Mouse (Mus musculus): ENCODE data around the gene Spta1.

Spta1 gene

DNA sequence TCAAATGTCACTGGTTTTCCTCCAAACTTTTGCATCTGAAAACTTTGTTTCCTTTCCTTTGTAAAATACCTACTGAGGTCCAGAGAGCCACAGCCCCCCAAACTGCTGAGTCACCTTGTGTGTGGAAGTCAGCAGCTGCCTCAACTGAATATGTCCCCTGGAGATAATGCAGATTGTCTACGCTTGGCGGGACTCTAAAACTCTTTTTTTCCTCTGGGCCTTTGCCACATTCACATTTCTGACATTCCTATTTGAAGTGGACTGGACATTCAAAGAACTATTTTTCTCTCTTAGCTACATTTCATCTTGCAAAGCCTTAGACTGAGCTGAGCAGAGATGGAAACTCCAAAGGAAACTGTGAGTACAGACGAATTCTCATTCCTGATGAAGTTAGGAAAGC is at the start of gene Spta1:
TSS of gene Spta1 (plus strand) at position 172 of the 400 bp plus-strand sequence.
- DNase-seq: no peak

DNA sequence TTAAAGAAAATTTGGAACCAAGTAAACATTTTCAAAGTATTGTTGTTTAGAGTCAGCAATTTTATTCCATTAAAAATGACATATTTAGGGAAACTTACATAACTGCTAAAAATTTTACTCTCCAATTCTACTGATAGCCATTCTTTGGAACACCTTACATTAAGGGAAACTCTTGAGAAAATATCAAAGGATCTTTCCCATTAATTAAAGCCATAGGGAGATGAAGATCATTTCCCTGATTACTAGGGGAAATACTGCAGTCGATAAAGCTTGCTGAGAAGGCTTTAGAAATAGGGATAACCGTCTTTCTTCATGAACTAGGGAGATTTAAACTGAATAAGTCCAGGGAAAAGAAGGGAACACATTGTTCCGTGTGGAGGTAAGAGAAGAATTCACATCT is 41.4 kb upstream of the Spta1 start, which contains the start of gene Olfr424:
TSS of gene Olfr424 (plus strand) at position 301 of the 400 bp plus-strand sequence.
- DNase-seq: no peak

- DNase-seq: no peak
Measured at GRCm38 (mm10) chr1:174131999-174132398, 40.6 kb upstream of the Spta1 start.

GRCm38 (mm10) chr1:174141384-174141783 is 31.2 kb upstream of the Spta1 start:
- no peak for DNase-seq

- no peak for DNase-seq
Measured at GRCm38 (mm10) chr1:174146696-174147095, 25.9 kb upstream of the Spta1 start.

DNA sequence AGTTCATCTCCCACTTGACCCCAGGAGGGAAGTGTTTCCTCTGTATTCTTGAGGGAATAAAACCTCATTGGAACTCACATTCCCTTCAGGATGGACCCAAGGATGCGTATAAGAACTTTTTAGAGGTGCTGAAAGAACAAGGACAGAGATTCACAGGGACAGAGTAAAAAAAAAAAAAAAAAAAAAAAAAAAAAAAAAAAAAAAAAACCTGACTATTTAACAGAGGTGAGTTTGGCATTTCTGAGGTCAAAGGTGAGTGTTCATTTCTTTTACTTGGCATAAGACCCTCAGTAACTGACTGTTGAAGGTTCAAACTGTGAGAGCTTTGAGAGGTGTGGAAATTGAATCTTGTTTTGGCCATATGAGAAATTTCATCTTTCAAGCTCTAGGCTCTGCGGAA is 23.3 kb upstream of the Spta1 start:
- DNase-seq: no peak

GRCm38 (mm10) chr1:174155333-174155732 is 17.2 kb upstream of the Spta1 start, which contains the start of gene Olfr420:
Gene Olfr420 (plus strand): TSS chr1:174155633.
- DNase-seq: no peak

GRCm38 (mm10) chr1:174157622-174158021 is 15.0 kb upstream of the Spta1 start:
- no peak for DNase-seq

DNA sequence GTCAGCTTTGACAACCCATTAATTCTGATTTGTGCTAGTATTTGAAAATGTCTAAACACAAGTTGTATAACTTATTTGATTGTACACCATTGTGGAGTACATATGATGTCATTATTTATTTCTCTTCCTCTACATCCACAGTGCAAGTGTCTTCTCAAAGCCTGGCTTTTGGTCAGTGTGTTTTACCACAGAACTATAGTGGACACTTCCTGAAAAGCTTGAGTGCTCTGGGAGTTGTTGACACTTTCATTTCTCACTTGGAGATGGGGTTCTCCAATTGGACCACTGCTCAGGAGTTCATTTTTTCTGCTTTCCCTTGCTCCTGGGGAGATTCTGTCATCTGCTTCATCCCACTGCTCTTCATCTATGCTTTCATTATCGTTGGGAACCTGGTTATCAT is 14.1 kb upstream of the Spta1 start:
- DNase-seq: no peak

DNA sequence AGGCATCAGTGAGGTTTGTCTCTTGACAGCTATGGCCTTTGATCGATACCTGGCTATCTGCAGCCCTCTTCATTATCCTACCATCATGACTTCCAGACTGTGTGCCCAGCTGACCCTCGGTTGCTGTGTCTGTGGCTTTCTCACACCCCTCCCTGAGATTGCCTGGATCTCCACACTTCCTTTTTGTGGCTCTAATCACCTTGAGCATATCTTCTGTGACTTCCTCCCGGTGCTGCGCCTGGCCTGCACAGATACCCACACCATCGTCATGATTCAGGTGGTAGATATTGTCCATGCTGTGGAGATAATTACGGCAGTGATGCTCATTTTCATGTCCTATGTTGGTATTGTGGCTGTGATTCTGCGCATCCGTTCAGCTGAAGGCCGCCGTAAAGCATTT is 13.5 kb upstream of the Spta1 start:
- DNase-seq: no peak

DNA sequence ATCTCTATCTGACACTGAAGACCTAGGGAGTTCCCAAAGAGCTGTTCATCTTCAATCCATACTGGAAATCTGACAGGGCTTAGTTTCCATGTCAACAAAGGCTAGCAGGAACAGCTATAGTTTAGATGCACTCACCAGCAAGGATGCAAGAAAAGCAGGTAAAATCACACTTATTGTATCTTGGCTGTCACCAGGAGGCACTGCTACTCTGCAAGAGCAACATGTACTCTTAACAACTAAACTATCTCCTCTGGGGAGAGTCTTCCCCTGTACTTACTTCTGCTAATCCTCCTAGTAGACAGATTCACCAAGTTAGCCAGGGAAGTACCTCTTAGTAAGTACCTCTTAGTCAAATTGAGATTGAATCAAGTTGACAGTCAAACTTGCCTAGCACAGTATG is 3.6 kb upstream of the Spta1 start:
- DNase-seq: no peak

DNA sequence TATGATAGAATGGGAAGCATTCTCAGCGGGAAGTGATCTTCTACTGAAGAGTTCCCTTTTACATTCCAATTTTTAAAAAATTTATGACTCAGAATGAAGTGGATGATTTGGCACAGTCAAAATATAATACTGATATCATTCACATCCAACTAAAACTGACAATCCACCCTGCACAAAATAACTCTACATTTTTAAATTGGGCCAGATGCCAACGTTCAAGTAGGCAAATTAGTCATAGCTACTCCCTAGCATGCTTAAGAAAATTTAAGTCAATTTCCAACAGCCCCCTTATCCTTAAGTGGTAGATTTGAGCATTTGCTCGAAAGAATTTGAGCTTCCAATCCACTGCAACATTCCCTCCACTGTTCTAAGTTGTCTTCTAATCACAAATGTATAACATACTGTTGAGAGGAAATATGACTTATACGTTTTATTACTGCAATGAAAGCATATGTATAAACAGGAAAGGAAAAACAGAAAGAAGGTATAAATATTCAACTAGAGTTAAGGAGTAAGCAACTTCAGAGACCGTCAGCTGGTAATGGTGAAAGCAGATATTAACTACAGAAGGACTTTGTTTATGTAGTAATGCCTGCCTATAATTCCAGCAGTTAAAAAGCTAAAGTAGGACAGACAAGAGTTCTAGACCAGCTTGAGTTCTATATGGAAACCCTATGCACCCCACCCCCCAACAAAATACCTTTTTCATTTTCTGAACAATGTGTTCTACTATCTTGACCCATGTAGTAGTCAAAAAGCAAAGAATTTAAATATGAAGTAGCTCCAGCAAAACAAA is 1.7 kb upstream of the Spta1 start:
- no peak for DNase-seq

DNA sequence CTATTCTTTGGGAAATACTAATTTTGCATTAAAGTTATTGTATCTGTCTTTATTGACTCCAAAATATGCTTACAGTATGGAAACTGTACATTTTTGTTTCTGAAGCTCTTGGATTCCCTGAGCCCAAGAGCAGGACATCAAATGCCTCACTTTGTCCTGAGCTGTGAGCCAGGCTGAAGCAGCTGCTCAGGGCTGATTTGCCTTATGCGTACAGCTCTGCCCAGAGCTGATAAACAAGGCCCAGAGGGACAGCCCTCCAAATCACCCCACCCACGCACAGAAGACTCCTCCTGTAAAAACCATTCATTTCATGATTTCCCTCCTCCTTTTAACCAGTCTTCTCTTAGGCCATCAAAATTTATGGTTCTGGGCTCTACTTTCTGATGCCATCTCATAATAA is 1.0 kb upstream of the Spta1 start:
- no peak for DNase-seq

DNA sequence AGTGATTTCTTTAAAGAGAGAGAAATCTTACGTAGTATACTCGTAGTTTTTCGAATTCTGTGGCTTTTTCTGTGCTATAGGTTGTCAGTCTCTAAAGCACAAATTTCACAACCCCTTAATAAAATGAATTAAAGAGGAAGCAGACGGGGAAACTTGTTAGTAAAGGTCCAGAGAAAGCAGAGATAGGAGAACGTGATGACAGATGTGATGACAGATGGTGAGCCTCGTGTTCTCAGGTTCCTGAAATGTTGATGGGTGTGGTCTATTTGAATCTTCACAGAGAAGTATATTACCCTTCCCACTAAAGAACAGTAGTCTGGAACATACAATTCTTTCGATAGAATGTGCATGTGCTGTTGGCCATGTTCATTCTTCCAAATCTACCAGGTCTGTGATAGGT is 32.1 kb downstream of the Spta1 start:
- DNase-seq: no peak

DNA sequence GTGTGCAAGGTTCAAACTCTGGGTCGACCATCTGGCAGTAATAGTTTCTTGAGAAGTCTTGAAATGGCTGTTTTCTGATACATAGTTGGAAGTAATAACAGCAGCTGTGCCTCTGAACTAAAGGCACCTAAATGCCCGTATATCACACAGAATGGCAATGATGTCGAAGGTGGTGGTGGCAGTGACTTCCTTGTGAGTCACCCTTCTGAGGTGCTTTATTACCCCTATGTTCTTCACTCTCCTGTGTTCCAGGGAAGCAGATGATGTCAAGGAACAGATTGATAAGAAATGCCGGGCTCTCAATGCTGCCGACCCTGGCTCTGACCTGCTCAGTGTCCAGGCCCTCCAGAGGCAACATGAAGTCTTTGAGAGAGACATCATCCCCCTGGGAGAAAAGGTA is 39.7 kb downstream of the Spta1 start:
- no peak for DNase-seq

DNA sequence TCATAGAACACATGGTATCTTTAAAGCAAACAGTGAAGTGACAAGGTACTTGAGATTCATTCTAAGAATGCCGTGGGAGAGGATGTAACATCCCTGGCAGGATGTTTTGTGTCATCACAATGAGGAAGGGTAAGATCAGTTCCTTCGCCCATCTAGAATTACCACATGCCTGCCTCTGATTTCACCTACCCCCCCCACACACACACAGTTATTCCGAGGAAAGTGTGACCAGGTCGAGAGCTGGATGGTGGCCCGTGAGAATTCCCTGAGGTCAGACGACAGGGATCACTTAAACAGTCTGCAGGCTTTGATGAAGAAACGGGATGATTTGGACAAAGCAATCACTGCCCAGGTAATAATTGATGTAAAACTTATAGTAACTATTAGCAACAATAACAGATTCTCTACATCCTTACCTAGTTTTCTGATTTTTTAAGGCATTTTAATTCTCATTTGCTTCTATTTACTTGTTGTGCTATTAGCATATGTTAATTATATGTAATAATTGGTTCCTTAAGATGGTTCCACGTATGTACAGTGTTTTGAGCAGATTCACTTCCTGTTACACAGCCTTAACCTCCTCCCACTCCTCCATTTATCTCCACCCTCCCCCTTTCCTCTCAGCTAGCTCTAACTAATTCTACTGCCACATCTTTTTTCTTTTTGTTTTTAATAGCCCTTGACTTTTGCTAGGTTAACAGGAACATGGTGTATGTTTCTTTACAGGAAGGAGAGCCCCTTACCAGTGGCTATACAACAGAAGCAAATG is 42.9 kb downstream of the Spta1 start:
- DNase-seq: no peak

GRCm38 (mm10) chr1:174216528-174217204 is 44.1 kb downstream of the Spta1 start:
- DNase-seq: no peak

DNA sequence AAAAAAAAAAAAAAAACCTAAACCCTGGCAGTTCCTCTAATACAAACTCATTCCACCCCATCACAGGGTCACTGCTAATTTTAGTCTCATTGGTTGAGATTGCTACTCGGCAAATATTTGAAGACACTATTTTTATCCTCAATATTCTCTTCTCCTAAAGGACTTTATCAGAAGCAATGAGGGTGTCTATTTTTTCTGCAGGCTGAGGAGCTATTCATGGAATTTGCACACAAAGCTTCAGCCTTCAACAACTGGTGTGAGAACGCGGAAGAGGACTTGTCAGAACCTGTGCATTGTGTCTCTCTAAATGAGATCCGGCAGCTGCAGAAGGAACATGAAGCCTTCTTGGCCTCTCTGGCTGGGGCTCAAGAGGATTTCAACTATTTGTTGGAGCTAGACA is 67.3 kb downstream of the Spta1 start:
- DNase-seq: no peak

- no peak for DNase-seq
Measured at GRCm38 (mm10) chr1:174244621-174245020, 72.0 kb downstream of the Spta1 start.

DNA sequence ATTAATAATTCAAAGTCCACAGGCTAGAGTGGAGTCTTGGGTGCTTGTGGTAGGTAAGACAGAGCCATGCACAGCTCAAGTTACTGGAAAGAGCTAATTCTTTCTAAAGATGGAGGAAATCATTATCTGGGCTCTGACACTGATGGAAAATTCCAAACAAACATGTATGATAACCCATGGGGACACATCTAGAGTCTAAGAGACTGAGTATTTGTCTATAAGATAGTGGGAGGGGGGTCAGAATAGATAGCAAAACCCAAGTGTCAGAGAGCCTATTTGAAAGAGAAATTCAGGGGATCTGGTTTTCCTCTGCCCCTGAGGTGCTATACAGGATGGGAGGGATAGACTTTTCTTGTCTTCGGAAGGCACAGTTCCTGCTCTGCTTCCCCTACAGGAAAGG is 73.5 kb downstream of the Spta1 start:
- DNase-seq: no peak

GRCm38 (mm10) chr1:174247170-174247569 is 74.6 kb downstream of the Spta1 start:
- DNase-seq: no peak

DNA sequence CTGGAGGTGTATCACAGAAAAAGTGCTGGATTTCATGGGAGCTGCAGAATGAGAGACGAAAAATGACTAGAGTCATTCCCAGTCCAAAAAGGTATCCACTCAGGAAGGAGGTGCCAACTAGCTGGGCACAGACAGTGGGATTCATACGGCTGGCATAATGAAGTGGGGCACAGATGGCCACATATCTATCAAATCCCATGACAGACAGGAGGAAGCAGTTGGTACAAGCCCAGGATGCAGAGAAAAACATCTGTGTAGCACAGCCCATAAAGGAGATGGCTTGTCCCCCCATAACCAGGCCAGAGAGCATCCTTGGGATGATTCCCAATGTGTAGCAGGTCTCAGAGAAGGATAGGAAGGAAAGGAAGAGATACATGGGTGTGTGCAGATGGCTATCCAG is 77.8 kb downstream of the Spta1 start:
- no peak for DNase-seq

- no peak for DNase-seq
Measured at GRCm38 (mm10) chr1:174251961-174252360, 79.4 kb downstream of the Spta1 start, which contains the start of gene Olfr419. Gene Olfr419 (minus strand): TSS chr1:174252061.

DNA sequence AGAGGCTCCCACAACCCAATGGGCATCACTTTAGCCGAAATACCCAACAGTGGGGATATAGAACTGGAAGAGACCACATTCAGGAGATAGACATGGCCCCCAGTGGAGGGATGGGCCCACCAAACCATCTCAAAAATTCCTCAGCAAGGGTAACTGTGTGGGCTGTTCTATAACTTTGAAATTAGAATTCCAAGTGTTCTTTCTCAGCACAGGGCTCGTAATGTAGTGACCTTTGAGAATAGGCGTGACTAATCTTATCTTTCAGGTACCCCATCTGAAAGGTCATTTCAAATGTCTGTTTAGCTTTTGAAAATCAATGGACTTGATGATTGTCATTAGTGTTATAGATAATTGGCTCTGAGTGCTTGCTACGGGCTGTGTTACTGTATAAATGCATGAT is 95.2 kb downstream of the Spta1 start:
- DNase-seq: no peak

Measured in kidney, adult 11 months (tissue).